Mouse (Mus musculus) midbrain, embryonic 15.5 days (tissue): ENCODE measurements around the gene Col23a1. TPM values are rescaled to one million over a fixed set of nuclear protein-coding genes. Genes with fewer than 3 reads are reported as not detected.

ENCODE experiments used
- ATAC-seq: fragments of 200-750 bp; cut with Nextera tagmentation; replicated peaks from 2 replicates; pipeline ENCODE4 v1.8.0; 2017; ENCODE audit warnings: moderate TSS enrichment
- H3K27ac ChIP-seq: fragments of 300-500 bp; sonication (generic); 2 replicates; pipeline ENCODE4 v1.5.1; 2015; ENCODE audit warnings: mild to moderate bottlenecking, inconsistent platforms
- H3K27me3 ChIP-seq: fragments of 300-500 bp; sonication (generic); replicated peaks from 2 replicates; pipeline ENCODE4 v1.6.1; 2015; ENCODE audit warnings: inconsistent platforms
- H3K36me3 ChIP-seq: fragments of 300-500 bp; sonication (generic); replicated peaks from 2 replicates; pipeline ENCODE4 v1.6.1; 2015; ENCODE audit warnings: inconsistent platforms
- H3K4me1 ChIP-seq: fragments of 300-500 bp; sonication (generic); 2 replicates; pipeline ENCODE4 v1.6.1; 2015; ENCODE audit warnings: inconsistent platforms
- H3K4me2 ChIP-seq: fragments of 300-500 bp; sonication (generic); 2 replicates; pipeline ENCODE4 v1.6.1; 2015; ENCODE audit warnings: inconsistent platforms, mild to moderate bottlenecking, moderate library complexity
- H3K4me3 ChIP-seq: fragments of 300-500 bp; sonication (generic); 2 replicates; pipeline ENCODE4 v1.5.1; 2015; ENCODE audit warnings: mild to moderate bottlenecking, inconsistent platforms
- H3K9ac ChIP-seq: fragments of 300-500 bp; sonication (generic); 2 replicates; pipeline ENCODE4 v1.6.1; 2015; ENCODE audit warnings: mild to moderate bottlenecking, inconsistent platforms
- H3K9me3 ChIP-seq: fragments of 300-500 bp; sonication (generic); 2 replicates; pipeline ENCODE4 v1.6.1; 2016; ENCODE audit warnings: inconsistent platforms
- WGBS: fragments of 180-500 bp; shearing (Covaris S2); methylation state at CpG from one replicate; pipeline ENCODE4 v1.1.7; 2015; ENCODE audit warnings: mixed read lengths; 5-methylcytosine and 5-hydroxymethylcytosine counted together
- polyA plus RNA-seq: library from polyadenylated mRNA; unstranded; fragments of >200 nt; fragmentation: Nextera tagmentation; extraction: Ambion mirVana; gene quantifications from 2 replicates; pipeline ENCODE4 v1.2.1, GENCODE M21; 2015

Col23a1 gene
- 6.1 and 7.6 TPM in 2 replicates for polyA plus RNA-seq

DNA sequence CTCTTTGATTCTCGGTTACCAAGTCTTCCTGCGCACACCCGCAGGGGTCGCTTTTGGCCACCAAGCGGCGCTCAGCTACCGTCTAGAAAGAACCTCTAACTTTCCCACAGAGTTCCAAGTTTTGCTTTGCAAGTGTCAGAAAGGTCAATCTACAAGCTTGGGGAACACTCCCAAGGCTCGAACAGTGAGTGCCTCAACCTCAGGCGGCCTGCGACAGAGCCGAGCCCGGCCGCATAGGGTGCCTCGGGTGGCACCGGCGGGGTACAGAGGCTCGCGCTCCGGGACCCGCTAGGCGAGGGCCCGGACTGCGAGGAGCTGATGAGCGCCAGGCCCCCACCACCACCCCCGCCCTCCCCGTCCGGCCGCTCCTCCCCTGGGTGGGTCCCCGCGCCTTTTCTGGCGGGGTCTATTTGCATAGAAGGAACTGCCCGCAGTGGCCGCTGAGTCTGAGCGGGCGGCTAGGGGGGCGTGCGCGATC lies at the start of gene Col23a1:
Col23a1 (plus strand) TSS at position 357 of the 478 bp plus-strand sequence.
- Histone ChIP-seq H3K27ac (no peak within 1 kb of the TSS), H3K36me3 (0 out of 2 replicates have a peak, but pooled peaks cover 2% of the 10 kb centered on the region), H3K4me2 (peak within 1 kb of the TSS; percentile 91), H3K9ac (peak within 1 kb of the TSS; percentile 43), H3K27me3 (peaks cover 7% of the 10 kb centered on the region; the same call in 1 of the 2 replicates), H3K9me3 (no peaks in the 10 kb centered on the region), H3K4me3 (peak within 1 kb of the TSS; percentile 61), H3K4me1 (peaks cover 12% of the 10 kb centered on the region)
- ATAC-seq = peak; percentile 80
- WGBS = under 1% methylated on average over 38 of the region's 38 CpGs

DNA sequence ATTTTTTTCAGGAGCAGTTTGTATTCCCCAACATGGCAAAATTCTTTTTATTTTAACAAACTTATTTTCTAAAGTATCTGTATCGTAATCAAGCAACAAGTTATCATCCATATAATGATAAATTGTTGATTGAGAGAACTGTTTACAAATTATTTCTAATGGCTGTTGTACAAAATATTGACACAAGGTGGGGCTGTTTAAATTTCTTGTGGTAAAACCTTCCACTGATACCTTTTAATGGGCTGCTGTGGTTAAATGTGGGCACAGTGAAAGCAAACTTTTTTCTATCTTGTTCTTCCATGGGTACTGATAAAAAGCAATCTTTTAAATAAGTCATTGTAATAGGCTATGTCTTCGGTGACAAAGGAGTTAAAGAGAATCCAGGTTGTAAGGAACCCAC lies 46.8 kb upstream of the Col23a1 start:
- 84% methylated on average over 2 of the region's 2 CpGs for WGBS
- Histone ChIP-seq H3K9ac (no peak overlapping the region), H3K36me3 (no peaks in the 10 kb centered on the region), H3K27me3 (no peaks in the 10 kb centered on the region), H3K4me2 (no peak overlapping the region), H3K27ac (no peak overlapping the region), H3K4me3 (no peak overlapping the region), H3K9me3 (no peaks in the 10 kb centered on the region), H3K4me1 (no peaks in the 10 kb centered on the region)
- no peak for ATAC-seq

- no peak for ATAC-seq
- no peak overlapping the region for H3K9ac ChIP-seq
- no peaks in the 10 kb centered on the region for H3K27me3 ChIP-seq
- WGBS = 92% methylated on average over 4 of the region's 4 CpGs
- H3K4me3 ChIP-seq = no peak overlapping the region
- H3K9me3 ChIP-seq = no peaks in the 10 kb centered on the region
- no peaks in the 10 kb centered on the region for H3K36me3 ChIP-seq
- H3K4me1 ChIP-seq = no peaks in the 10 kb centered on the region
- no peak overlapping the region for H3K27ac ChIP-seq
- no peak overlapping the region for H3K4me2 ChIP-seq
Measured at GRCm38 (mm10) chr11:51257006-51257405, 32.7 kb upstream of the Col23a1 start.

- Histone ChIP-seq H3K9ac (peak within 1 kb of the TSS; percentile 55), H3K27me3 (no peaks in the 10 kb centered on the region), H3K27ac (peak within 1 kb of the TSS; percentile 96), H3K9me3 (no peaks in the 10 kb centered on the region), H3K4me3 (peak within 1 kb of the TSS; percentile 62), H3K36me3 (peaks cover under 1% of the 10 kb centered on the region; the same call in 1 of the 2 replicates), H3K4me1 (peaks cover 30% of the 10 kb centered on the region), H3K4me2 (peak within 1 kb of the TSS; percentile 85)
- no peak for ATAC-seq
- WGBS = 83% methylated on average over 3 of the region's 3 CpGs
Measured at GRCm38 (mm10) chr11:51261680-51262219, 28.0 kb upstream of the Col23a1 start, which contains the start of gene Clk4. TSS of gene Clk4 (plus strand) at chr11:51261730.

DNA sequence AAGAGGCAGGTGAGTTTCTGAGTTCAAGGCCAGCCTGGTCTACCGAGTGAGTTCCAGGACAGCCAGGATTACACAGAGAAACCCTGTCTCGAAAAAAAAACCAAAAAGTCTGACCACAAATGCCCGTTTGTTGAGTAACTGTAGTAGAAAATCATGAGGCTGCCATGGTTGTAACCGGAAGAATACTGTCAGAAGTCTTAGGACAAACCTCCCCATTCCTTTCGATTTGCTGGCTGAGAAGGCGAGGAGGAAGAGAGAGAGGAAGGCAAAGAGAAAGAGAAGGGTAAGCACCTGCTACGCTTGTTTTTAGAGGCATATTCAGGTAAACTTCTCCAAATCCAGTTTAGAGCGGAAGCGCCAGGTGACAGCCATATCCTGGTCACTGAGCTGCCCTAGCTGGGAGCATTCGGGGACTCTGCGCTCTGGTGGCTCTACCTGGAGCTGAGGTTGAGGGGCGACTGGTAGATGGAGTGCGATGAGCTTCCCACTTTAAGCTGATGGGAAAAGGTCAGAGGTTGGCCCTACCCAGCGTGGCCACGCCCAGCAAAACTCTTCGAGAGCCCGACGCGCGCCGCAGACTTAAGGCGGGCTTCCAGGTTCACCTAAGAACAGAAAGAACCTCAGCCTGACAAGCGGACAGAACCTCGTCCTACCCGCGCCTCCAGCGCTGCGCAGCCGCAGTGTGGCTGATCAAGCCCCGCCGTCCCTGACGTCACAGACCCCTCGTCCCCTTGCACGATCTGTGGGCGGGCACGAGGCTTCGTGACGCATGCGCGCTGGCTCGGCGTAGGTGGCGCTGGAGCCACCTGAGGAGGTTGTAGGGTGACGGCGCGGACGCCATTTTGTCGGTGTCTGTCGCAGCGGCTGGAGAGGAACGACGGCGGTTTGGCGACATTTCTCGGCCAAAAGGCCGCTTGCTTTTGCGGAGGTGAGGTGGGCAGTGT lies 27.1 kb upstream of the Col23a1 start, which contains the start of gene BC049762:
BC049762 (minus strand) TSS at position 705 of the 944 bp plus-strand sequence.
- Histone ChIP-seq H3K9me3 (no peaks in the 10 kb centered on the region), H3K4me3 (peak within 1 kb of the TSS; percentile 62), H3K4me1 (peaks cover 31% of the 10 kb centered on the region), H3K4me2 (peak within 1 kb of the TSS; percentile 85), H3K9ac (peak within 1 kb of the TSS; percentile 91), H3K36me3 (peaks cover 4% of the 10 kb centered on the region; the same call in 1 of the 2 replicates), H3K27ac (peak within 1 kb of the TSS; percentile 96), H3K27me3 (no peaks in the 10 kb centered on the region)
- peak; percentile 99 for ATAC-seq
- WGBS = 10% methylated on average over 57 of the region's 57 CpGs

DNA sequence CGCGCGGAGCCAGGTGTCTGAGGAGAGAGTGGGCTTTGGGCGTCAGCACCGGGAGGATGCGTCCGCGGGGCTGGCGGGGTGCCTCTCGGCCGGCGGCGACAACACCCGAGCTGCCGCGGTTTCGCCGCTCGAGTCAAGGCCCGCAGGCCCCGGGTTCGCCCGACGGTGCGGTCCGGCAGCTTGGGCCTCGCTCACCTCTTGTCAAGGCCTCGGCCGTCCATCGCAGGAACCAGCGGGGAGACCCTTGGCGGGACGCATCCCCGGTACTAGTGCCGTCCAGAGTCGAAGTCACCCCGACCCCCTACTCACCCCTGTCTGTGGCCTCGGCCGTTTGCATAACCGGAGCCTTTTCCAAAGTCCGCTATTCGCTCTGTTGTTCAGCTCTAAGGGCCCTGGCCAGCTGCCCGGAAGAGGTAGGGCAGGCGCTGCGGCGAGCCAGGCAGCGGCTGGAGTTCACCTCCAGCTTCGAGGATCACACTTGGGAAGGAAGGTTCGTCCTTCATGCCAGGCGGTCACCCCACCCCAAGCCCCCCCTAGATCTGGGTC lies 26.4 kb upstream of the Col23a1 start:
- Histone ChIP-seq H3K36me3 (peaks cover 4% of the 10 kb centered on the region; the same call in 1 of the 2 replicates), H3K9ac (peak overlapping the region; percentile 91), H3K27me3 (no peaks in the 10 kb centered on the region), H3K27ac (peak overlapping the region; percentile 96), H3K4me2 (peak overlapping the region; percentile 52), H3K4me1 (peaks cover 31% of the 10 kb centered on the region), H3K9me3 (no peaks in the 10 kb centered on the region), H3K4me3 (peak overlapping the region; percentile 62)
- ATAC-seq = peak; percentile 73
- WGBS = under 1% methylated on average over 50 of the region's 50 CpGs

DNA sequence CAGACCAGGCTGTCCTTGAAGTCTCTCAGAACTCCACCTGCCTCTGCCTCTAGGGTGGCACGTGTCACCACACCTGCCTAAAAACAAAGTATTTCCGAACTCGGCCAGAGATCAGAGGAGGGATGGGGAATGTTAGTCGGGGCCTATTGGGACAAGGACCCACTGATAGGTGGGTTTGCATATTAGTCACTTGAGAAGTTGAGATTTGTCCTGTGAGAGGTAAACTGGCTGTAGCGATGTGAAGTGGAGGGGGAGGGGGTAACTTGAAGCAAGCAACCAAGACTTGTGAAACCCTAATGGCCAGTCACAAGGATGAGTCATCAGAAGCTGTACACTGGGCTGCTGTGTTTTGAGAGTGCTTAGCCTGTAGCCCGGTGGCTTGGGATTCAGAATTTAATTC lies 25.4 kb upstream of the Col23a1 start:
- ATAC-seq = no peak

DNA sequence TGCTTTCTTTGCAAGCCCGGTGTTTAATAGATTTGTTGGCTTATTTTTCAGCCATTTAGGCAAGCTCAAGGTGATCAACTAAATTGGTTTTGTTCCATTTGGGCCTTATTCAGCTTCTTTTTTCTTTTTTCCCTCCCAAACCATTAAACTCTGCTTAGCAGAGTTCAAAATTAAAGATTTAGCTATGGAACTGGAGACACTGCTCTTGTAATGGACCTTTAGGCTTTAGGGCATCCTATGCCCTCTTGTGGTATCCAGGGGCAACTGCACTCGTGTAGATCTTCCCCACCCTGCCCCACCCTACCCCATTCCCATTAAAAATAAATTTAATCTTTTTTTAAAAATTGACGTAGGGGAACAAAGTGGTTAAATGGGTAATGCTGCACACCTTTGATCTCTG lies 24.4 kb upstream of the Col23a1 start:
- Histone ChIP-seq H3K27me3 (no peaks in the 10 kb centered on the region), H3K9me3 (no peaks in the 10 kb centered on the region), H3K36me3 (peaks cover 4% of the 10 kb centered on the region; the same call in 1 of the 2 replicates), H3K4me3 (0 out of 2 replicates have a peak overlapping the region, but pooled peaks have one; percentile 4), H3K27ac (no peak overlapping the region), H3K4me2 (peak overlapping the region; percentile 52), H3K9ac (no peak overlapping the region), H3K4me1 (peaks cover 31% of the 10 kb centered on the region)
- ATAC-seq = no peak
- WGBS = 51% methylated on average over 3 of the region's 3 CpGs

More for the DNA sequence above, 25.4 kb upstream of the Col23a1 start:
- 37% methylated on average over 6 of the region's 6 CpGs for WGBS
- Histone ChIP-seq H3K4me1 (peaks cover 31% of the 10 kb centered on the region), H3K9ac (peak overlapping the region; percentile 91; the same call in 1 of the 2 replicates), H3K27me3 (no peaks in the 10 kb centered on the region), H3K27ac (no peak overlapping the region), H3K4me3 (peak overlapping the region; percentile 62), H3K9me3 (no peaks in the 10 kb centered on the region), H3K36me3 (peaks cover 4% of the 10 kb centered on the region; the same call in 1 of the 2 replicates), H3K4me2 (peak overlapping the region; percentile 52)

DNA sequence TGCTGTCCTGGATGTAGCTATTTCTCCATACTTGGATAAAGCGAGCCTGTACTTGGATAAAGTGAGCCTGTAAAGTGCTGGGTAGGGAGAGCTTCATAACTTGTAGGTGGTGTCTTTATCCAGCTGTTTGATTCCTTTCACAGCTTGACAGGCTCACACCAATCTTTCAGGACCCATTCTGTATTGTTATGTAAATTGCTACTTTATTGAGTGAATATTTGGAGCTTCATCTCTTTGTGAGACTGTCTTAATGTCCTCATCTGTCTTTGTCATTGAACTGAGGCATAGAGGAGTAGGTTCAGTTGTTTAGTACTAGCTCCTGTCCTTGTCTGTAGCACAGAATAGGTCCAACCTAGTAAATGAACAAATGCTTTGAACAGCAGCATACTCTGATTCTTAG lies 15.3 kb upstream of the Col23a1 start:
- WGBS = 69% methylated on average over 1 of the region's 1 CpGs
- H3K9ac ChIP-seq = no peak overlapping the region
- H3K4me3 ChIP-seq = no peak overlapping the region
- H3K36me3 ChIP-seq = peaks cover 35% of the 10 kb centered on the region
- no peak overlapping the region for H3K27ac ChIP-seq
- no peaks in the 10 kb centered on the region for H3K4me1 ChIP-seq
- no peak overlapping the region for H3K4me2 ChIP-seq
- ATAC-seq = no peak
- H3K9me3 ChIP-seq = no peaks in the 10 kb centered on the region
- no peaks in the 10 kb centered on the region for H3K27me3 ChIP-seq

GRCm38 (mm10) chr11:51290066-51290955 lies 591 bp downstream of the Col23a1 start:
- H3K4me1 ChIP-seq = peaks cover 12% of the 10 kb centered on the region
- peak; percentile 89 for ATAC-seq
- no peaks in the 10 kb centered on the region for H3K9me3 ChIP-seq
- H3K9ac ChIP-seq = peak overlapping the region; percentile 43
- peak overlapping the region; percentile 61 for H3K4me3 ChIP-seq
- peaks cover 7% of the 10 kb centered on the region; the same call in 1 of the 2 replicates for H3K27me3 ChIP-seq
- H3K27ac ChIP-seq = no peak overlapping the region
- peak overlapping the region; percentile 91 for H3K4me2 ChIP-seq
- 2% methylated on average over 59 of the region's 74 CpGs for WGBS
- no peaks in the 10 kb centered on the region for H3K36me3 ChIP-seq

DNA sequence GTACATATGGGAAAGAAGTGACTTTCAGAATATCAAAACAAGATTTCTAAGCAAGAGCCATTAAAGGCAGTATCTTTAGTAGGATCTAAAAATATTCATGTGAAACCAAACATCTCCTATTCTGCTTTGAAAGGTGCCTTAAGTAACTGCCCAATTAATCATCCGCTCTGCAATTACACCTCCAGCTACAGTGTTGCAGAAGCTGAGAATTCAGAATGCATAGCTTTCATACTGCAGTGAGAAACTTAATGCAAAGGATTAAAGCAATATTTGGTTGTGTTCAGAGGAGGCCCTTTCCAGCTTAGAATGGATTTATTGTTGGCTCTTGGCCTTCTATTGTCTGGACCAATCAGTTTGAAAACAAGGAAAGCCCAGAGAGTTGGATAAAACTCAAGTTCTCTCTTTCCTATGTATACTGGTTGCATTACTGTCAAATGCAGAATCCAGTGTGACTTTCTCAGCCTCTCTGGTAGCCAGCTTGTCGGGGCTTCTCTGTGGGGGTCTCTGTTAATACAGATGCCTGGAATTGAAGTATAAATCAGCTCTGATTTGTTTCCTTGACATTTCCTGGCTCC lies 4.3 kb downstream of the Col23a1 start:
- ATAC-seq = no peak
- no peak overlapping the region for H3K4me3 ChIP-seq
- 69% methylated on average over 2 of the region's 2 CpGs for WGBS
- peaks cover 7% of the 10 kb centered on the region; the same call in 1 of the 2 replicates for H3K27me3 ChIP-seq
- no peak overlapping the region for H3K9ac ChIP-seq
- peaks cover 12% of the 10 kb centered on the region for H3K4me1 ChIP-seq
- H3K27ac ChIP-seq = no peak overlapping the region
- H3K9me3 ChIP-seq = no peaks in the 10 kb centered on the region
- no peaks in the 10 kb centered on the region for H3K36me3 ChIP-seq
- H3K4me2 ChIP-seq = no peak overlapping the region
